Comparison of ENCODE assay signal across 8 mouse cellular contexts in genomic region chr3:96663432-96664239, GRCm38 (mm10). TPM values are rescaled to one million over a fixed set of nuclear protein-coding genes. Genes with fewer than 3 reads are reported as not detected.
DNase-seq lines count a peak whose midpoint lies in the region; ATAC-seq and TF ChIP-seq lines count a peak whose summit lies in the region.

No protein-coding gene starts in this region.

- dilution Hi-C loops in CH12.LX (cut with MboI; ENCODE audit: extremely low pct_ligation_motif_present, extremely low pct_unique_long_range_greater_than_20kb, low sequenced_read_pairs) = no loop called here

- no peak overlapping the region; the same call in 1 of the 2 replicates for H3K4me2 ChIP-seq in CH12.LX (ENCODE audit: insufficient read depth, low read depth, poor library complexity, severe bottlenecking)
- H3K4me2 ChIP-seq in forebrain, embryonic 12.5 days = peak overlapping the region; percentile 55
- peak overlapping the region; percentile 52 for H3K4me2 ChIP-seq in heart, postnatal 0 days (ENCODE audit: low read depth, low read length)
- peak overlapping the region; percentile 54 for H3K4me2 ChIP-seq in liver, embryonic 15.5 days
- H3K4me2 ChIP-seq in neural tube, embryonic 13.5 days = peak overlapping the region; percentile 58

- TF ChIP-seq CTCF in CH12.LX (conservative IDR thresholded peaks at IDR 0.05 in 1 of 2, IDR thresholded peaks at IDR 0.05 in 1 of 2; ENCODE audit: low read depth in 2 of 2, low read length in 2 of 2) = peak; percentile 26 to 78; a peak in 3 of 4 replicates
- TF ChIP-seq CTCF in heart, postnatal 0 days (IDR thresholded peaks at IDR 0.05; ENCODE audit: low read depth) = peak; percentile 73
- 0 out of 2 replicates have a peak, but pooled peaks have one; percentile 29 for TF ChIP-seq CTCF in testis, adult 2 months (IDR thresholded peaks at IDR 0.05; ENCODE audit: control insufficient read depth, insufficient read depth, insufficient replicate concordance, low read depth, low read length)

- peaks cover 11 to 29% of the 10 kb centered on the region in 2 experiments for H3K4me1 ChIP-seq in CH12.LX (ENCODE audit: control insufficient read depth in 1 of 2, insufficient read depth in 2 of 2)
- peaks cover 12% of the 10 kb centered on the region for H3K4me1 ChIP-seq in forebrain, embryonic 12.5 days
- H3K4me1 ChIP-seq in heart, postnatal 0 days (ENCODE audit: control insufficient read depth, insufficient read depth) = no peaks in the 10 kb centered on the region
- H3K4me1 ChIP-seq in liver, embryonic 15.5 days (replicated peaks) = peaks cover 8% of the 10 kb centered on the region
- H3K4me1 ChIP-seq in neural tube, embryonic 13.5 days (replicated peaks) = peaks cover 14% of the 10 kb centered on the region; the same call in 1 of the 2 replicates
- peaks cover 9% of the 10 kb centered on the region for H3K4me1 ChIP-seq in testis, adult 2 months (ENCODE audit: control insufficient read depth, insufficient read depth, low read length)

- in situ Hi-C loops in CH12.LX (cut with MboI; ENCODE audit: low pct_ligation_motif_present, low pct_unique_long_range_greater_than_20kb, low sequenced_read_pairs) = loop anchor here (5.0 kb wide), 1 partner anchor 44 kb away; the partner anchor contains the start of gene Nudt17

- WGBS in forebrain, embryonic 12.5 days = 5% methylated on average over 17 of the region's 18 CpGs
- WGBS in heart, postnatal 0 days = 4% methylated on average over 18 of the region's 18 CpGs
- WGBS in liver, embryonic 15.5 days (ENCODE audit: insufficient replicate concordance) = 5% methylated on average over 16 of the region's 18 CpGs
- 6% methylated on average over 15 of the region's 18 CpGs for WGBS in neural tube, embryonic 13.5 days

- peaks cover 6 to 10% of the 10 kb centered on the region in 2 experiments for H3K36me3 ChIP-seq in CH12.LX (replicated peaks in 1 of 2; ENCODE audit: control insufficient read depth in 1 of 2, insufficient read depth in 1 of 2, low read length in 1 of 2)
- H3K36me3 ChIP-seq in forebrain, embryonic 12.5 days (replicated peaks) = no peaks in the 10 kb centered on the region
- H3K36me3 ChIP-seq in heart, postnatal 0 days (replicated peaks; ENCODE audit: control insufficient read depth, insufficient read depth, low read length) = no peaks in the 10 kb centered on the region
- H3K36me3 ChIP-seq in liver, embryonic 15.5 days (replicated peaks) = no peaks in the 10 kb centered on the region
- no peaks in the 10 kb centered on the region for H3K36me3 ChIP-seq in neural tube, embryonic 13.5 days
- H3K36me3 ChIP-seq in testis, adult 2 months (ENCODE audit: control insufficient read depth, insufficient read depth, low read length) = no peaks in the 10 kb centered on the region

- TF ChIP-seq RAD21 in CH12.LX (IDR thresholded peaks at IDR 0.05; ENCODE audit: low read depth, low read length) = peak; percentile 63

- peak; percentile 81 for ATAC-seq in forebrain, embryonic 12.5 days (ENCODE audit: low FRiP score)
- peak; percentile 75 for ATAC-seq in heart, postnatal 0 days (ENCODE audit: insufficient read depth, low read depth)
- no peak for ATAC-seq in liver, embryonic 15.5 days (ENCODE audit: insufficient read depth)
- ATAC-seq in neural tube, embryonic 13.5 days (ENCODE audit: low read depth) = peak; percentile 85

- no peaks in the 10 kb centered on the region for H3K9me3 ChIP-seq in CH12.LX (replicated peaks; ENCODE audit: low read length)
- no peaks in the 10 kb centered on the region for H3K9me3 ChIP-seq in forebrain, embryonic 12.5 days
- no peaks in the 10 kb centered on the region for H3K9me3 ChIP-seq in heart, postnatal 0 days (replicated peaks; ENCODE audit: control insufficient read depth, low read length)
- H3K9me3 ChIP-seq in liver, embryonic 15.5 days (replicated peaks) = no peaks in the 10 kb centered on the region
- H3K9me3 ChIP-seq in neural tube, embryonic 13.5 days = no peaks in the 10 kb centered on the region

- H3K9ac ChIP-seq in CH12.LX (ENCODE audit: insufficient read depth, low read depth) = no peak overlapping the region
- peak overlapping the region; percentile 49 for H3K9ac ChIP-seq in forebrain, embryonic 12.5 days
- H3K9ac ChIP-seq in heart, postnatal 0 days (replicated peaks; ENCODE audit: low read depth, low read length) = no peak overlapping the region
- no peak overlapping the region for H3K9ac ChIP-seq in liver, embryonic 15.5 days
- peak overlapping the region; percentile 58 for H3K9ac ChIP-seq in neural tube, embryonic 13.5 days

- H3K4me3 ChIP-seq in CH12.LX (replicated peaks in 1 of 3; ENCODE audit: low read depth in 2 of 3, low read length in 2 of 3, poor library complexity in 1 of 3) = no peak overlapping the region
- H3K4me3 ChIP-seq in forebrain, embryonic 12.5 days (replicated peaks) = peak overlapping the region; percentile 28
- peak overlapping the region; percentile 18; the same call in 1 of the 2 replicates for H3K4me3 ChIP-seq in heart, postnatal 0 days (ENCODE audit: low read depth, low read length)
- peak overlapping the region; percentile 17 for H3K4me3 ChIP-seq in liver, embryonic 15.5 days (replicated peaks)
- peak overlapping the region; percentile 28 for H3K4me3 ChIP-seq in neural tube, embryonic 13.5 days
- no peak overlapping the region for H3K4me3 ChIP-seq in testis, adult 2 months (ENCODE audit: control insufficient read depth, low read depth, low read length)

- H3K27ac ChIP-seq in CH12.LX (ENCODE audit: insufficient read depth, low read depth) = no peak overlapping the region
- H3K27ac ChIP-seq in forebrain, embryonic 12.5 days = 0 out of 2 replicates have a peak overlapping the region, but pooled peaks have one; percentile 16
- no peak overlapping the region for H3K27ac ChIP-seq in heart, postnatal 0 days (ENCODE audit: low read depth)
- no peak overlapping the region for H3K27ac ChIP-seq in liver, embryonic 15.5 days (replicated peaks)
- H3K27ac ChIP-seq in neural tube, embryonic 13.5 days (replicated peaks) = peak overlapping the region; percentile 52
- no peak overlapping the region for H3K27ac ChIP-seq in testis, adult 2 months (ENCODE audit: control insufficient read depth, insufficient read depth, low read depth, low read length)

- DNase-seq in CH12.LX (ENCODE audit: extremely low read depth) = peak; percentile 45
- peak; percentile 64 for DNase-seq in c-Kit-positive CD71-positive TER-119-negative erythroid progenitor cells, embryonic 14.5 days (ENCODE audit: low read depth)
- DNase-seq in heart, postnatal 0 days (ENCODE audit: low spot score) = peak; percentile 81
- peak; percentile 79 to 91 for DNase-seq in kidney, postnatal 36 days

- no peaks in the 10 kb centered on the region for H3K27me3 ChIP-seq in CH12.LX (replicated peaks)
- peaks cover 4% of the 10 kb centered on the region; the same call in 1 of the 2 replicates for H3K27me3 ChIP-seq in forebrain, embryonic 12.5 days
- H3K27me3 ChIP-seq in heart, postnatal 0 days (ENCODE audit: control insufficient read depth, insufficient read depth, low read length) = no peaks in the 10 kb centered on the region
- H3K27me3 ChIP-seq in liver, embryonic 15.5 days = 0 out of 2 replicates have a peak, but pooled peaks cover 7% of the 10 kb centered on the region
- no peaks in the 10 kb centered on the region for H3K27me3 ChIP-seq in neural tube, embryonic 13.5 days
- H3K27me3 ChIP-seq in testis, adult 2 months (ENCODE audit: control insufficient read depth, insufficient read depth, low read length) = no peaks in the 10 kb centered on the region

- no peak for TF ChIP-seq EP300 in CH12.LX (IDR thresholded peaks at IDR 0.05; ENCODE audit: low read length)
- no peak for TF ChIP-seq EP300 in heart, postnatal 0 days (IDR thresholded peaks at IDR 0.05; ENCODE audit: low read depth)

- no peaks in the 10 kb centered on the region for H3K79me2 ChIP-seq in CH12.LX (replicated peaks; ENCODE audit: control insufficient read depth, extremely low read depth, insufficient read depth, poor library complexity, severe bottlenecking)

- no peak for TF ChIP-seq POLR2A in CH12.LX (IDR thresholded peaks at IDR 0.05; ENCODE audit: low read depth, low read length)
- no peak for TF ChIP-seq POLR2A in testis, adult 2 months (IDR thresholded peaks at IDR 0.05; ENCODE audit: control insufficient read depth, low read depth, low read length)

RNA-seq across cellular contexts. Expression of gene Ankrd35, which starts 6.3 kb away (rescaled TPM):
- total RNA-seq in CH12.LX (2012; rRNA removed) = 6.5 and 11.2 TPM in 2 replicates
- total RNA-seq in CH12.LX (2014; rRNA removed) = 0.51 and 0.78 TPM in 2 replicates
- polyA plus RNA-seq in CH12.LX (2012; ENCODE audit: insufficient read length, low read depth) = 1.9 and 2.5 TPM in 2 replicates
- 0.51 and 0.77 TPM in 2 replicates for polyA plus RNA-seq in forebrain, embryonic 12.5 days (2016; fragmentation: Nextera tagmentation; extraction: Ambion mirVana)
- 0.39 and 0.88 TPM in 2 replicates for total RNA-seq in heart, postnatal 0 days (2014; rRNA removed; ENCODE audit: low replicate concordance)
- polyA plus RNA-seq in heart, postnatal 0 days (2015; fragmentation: Nextera tagmentation; extraction: Ambion mirVana) = 0.31 and 0.32 TPM in 2 replicates
- 0.33 and 0.53 TPM in 2 replicates for polyA plus RNA-seq in liver, embryonic 15.5 days (2015; fragmentation: Nextera tagmentation; extraction: Ambion mirVana)
- 0.46 and 0.72 TPM in 2 replicates for polyA plus RNA-seq in neural tube, embryonic 13.5 days (2015; fragmentation: Nextera tagmentation; extraction: Ambion mirVana)
- polyA plus RNA-seq in testis, adult 2 months (2012; rRNA removed) = 0.48 and 0.52 TPM in 2 replicates

RNA-seq across cellular contexts. Expression of gene Itga10, which starts 18.3 kb away (rescaled TPM):
- total RNA-seq in CH12.LX (2012; rRNA removed) = 0.80 and 1.2 TPM in 2 replicates
- total RNA-seq in CH12.LX (2014; rRNA removed) = 0.36 and 0.46 TPM in 2 replicates
- 1.0 and 1.2 TPM in 2 replicates for polyA plus RNA-seq in CH12.LX (2012; ENCODE audit: insufficient read length, low read depth)
- 0.51 and 0.84 TPM in 2 replicates for polyA plus RNA-seq in forebrain, embryonic 12.5 days (2016; fragmentation: Nextera tagmentation; extraction: Ambion mirVana)
- total RNA-seq in heart, postnatal 0 days (2014; rRNA removed; ENCODE audit: low replicate concordance) = 0.46 and 4.2 TPM in 2 replicates
- 0.37 and 0.45 TPM in 2 replicates for polyA plus RNA-seq in heart, postnatal 0 days (2015; fragmentation: Nextera tagmentation; extraction: Ambion mirVana)
- polyA plus RNA-seq in liver, embryonic 15.5 days (2015; fragmentation: Nextera tagmentation; extraction: Ambion mirVana) = 0.10 and 0.20 TPM in 2 replicates
- 0.92 and 1.1 TPM in 2 replicates for polyA plus RNA-seq in neural tube, embryonic 13.5 days (2015; fragmentation: Nextera tagmentation; extraction: Ambion mirVana)
- polyA plus RNA-seq in testis, adult 2 months (2012; rRNA removed) = 1.0 and 1.2 TPM in 2 replicates

RNA-seq across cellular contexts. Expression of gene Gm42957, which starts 28.4 kb away (rescaled TPM):
- total RNA-seq in CH12.LX (2012; rRNA removed) = 0.08 and 0.13 TPM in 2 replicates
- total RNA-seq in CH12.LX (2014; rRNA removed) = not detected in 2 replicates
- polyA plus RNA-seq in CH12.LX (2012; ENCODE audit: insufficient read length, low read depth) = 0.11 TPM in 1 of 2 replicates, not detected in the other
- 0.09 TPM in 1 of 2 replicates, not detected in the other for polyA plus RNA-seq in forebrain, embryonic 12.5 days (2016; fragmentation: Nextera tagmentation; extraction: Ambion mirVana)
- total RNA-seq in heart, postnatal 0 days (2014; rRNA removed; ENCODE audit: low replicate concordance) = not detected in 2 replicates
- polyA plus RNA-seq in heart, postnatal 0 days (2015; fragmentation: Nextera tagmentation; extraction: Ambion mirVana) = not detected in 2 replicates
- not detected in 2 replicates for polyA plus RNA-seq in liver, embryonic 15.5 days (2015; fragmentation: Nextera tagmentation; extraction: Ambion mirVana)
- 0.10 and 0.25 TPM in 2 replicates for polyA plus RNA-seq in neural tube, embryonic 13.5 days (2015; fragmentation: Nextera tagmentation; extraction: Ambion mirVana)
- polyA plus RNA-seq in testis, adult 2 months (2012; rRNA removed) = 0.05 and 0.06 TPM in 2 replicates

RNA-seq across cellular contexts. Expression of gene Pex11b, which starts 28.5 kb away (rescaled TPM):
- total RNA-seq in CH12.LX (2012; rRNA removed) = 23.4 and 23.9 TPM in 2 replicates
- 26.3 and 33.1 TPM in 2 replicates for total RNA-seq in CH12.LX (2014; rRNA removed)
- 23.2 and 27.9 TPM in 2 replicates for polyA plus RNA-seq in CH12.LX (2012; ENCODE audit: insufficient read length, low read depth)
- polyA plus RNA-seq in forebrain, embryonic 12.5 days (2016; fragmentation: Nextera tagmentation; extraction: Ambion mirVana) = 42.1 and 43.3 TPM in 2 replicates
- 46.6 and 50.7 TPM in 2 replicates for total RNA-seq in heart, postnatal 0 days (2014; rRNA removed; ENCODE audit: low replicate concordance)
- polyA plus RNA-seq in heart, postnatal 0 days (2015; fragmentation: Nextera tagmentation; extraction: Ambion mirVana) = 41.7 and 43.7 TPM in 2 replicates
- 17.3 TPM in 2 replicates for polyA plus RNA-seq in liver, embryonic 15.5 days (2015; fragmentation: Nextera tagmentation; extraction: Ambion mirVana)
- 49.4 and 51.3 TPM in 2 replicates for polyA plus RNA-seq in neural tube, embryonic 13.5 days (2015; fragmentation: Nextera tagmentation; extraction: Ambion mirVana)
- polyA plus RNA-seq in testis, adult 2 months (2012; rRNA removed) = 90.1 and 107 TPM in 2 replicates

RNA-seq across cellular contexts. Expression of gene Pias3, which starts 32.5 kb away (rescaled TPM):
- total RNA-seq in CH12.LX (2012; rRNA removed) (10.2 and 13.1 TPM in 2 replicates), CH12.LX (2014; rRNA removed) (5.9 and 6.3 TPM in 2 replicates)
- polyA plus RNA-seq in CH12.LX (2012; ENCODE audit: insufficient read length, low read depth) = 20.2 and 21.4 TPM in 2 replicates
- 42.2 and 43.4 TPM in 2 replicates for polyA plus RNA-seq in forebrain, embryonic 12.5 days (2016; fragmentation: Nextera tagmentation; extraction: Ambion mirVana)
- 13.8 and 17.4 TPM in 2 replicates for total RNA-seq in heart, postnatal 0 days (2014; rRNA removed; ENCODE audit: low replicate concordance)
- 19.3 and 22.5 TPM in 2 replicates for polyA plus RNA-seq in heart, postnatal 0 days (2015; fragmentation: Nextera tagmentation; extraction: Ambion mirVana)
- 5.8 and 6.1 TPM in 2 replicates for polyA plus RNA-seq in liver, embryonic 15.5 days (2015; fragmentation: Nextera tagmentation; extraction: Ambion mirVana)
- 31.2 and 34.6 TPM in 2 replicates for polyA plus RNA-seq in neural tube, embryonic 13.5 days (2015; fragmentation: Nextera tagmentation; extraction: Ambion mirVana)
- 6.9 and 7.2 TPM in 2 replicates for polyA plus RNA-seq in testis, adult 2 months (2012; rRNA removed)

Comparison
In these comparisons a context has a peak if more than half of its experiments do, and no peak if none do; other contexts are left out.
1. H3K27ac ChIP-seq: peak in forebrain, embryonic 12.5 days (single experiment) and neural tube, embryonic 13.5 days (single experiment); none in CH12.LX (single experiment), heart, postnatal 0 days (single experiment), liver, embryonic 15.5 days (single experiment) and testis, adult 2 months (single experiment).
2. H3K4me3 ChIP-seq: peak in forebrain, embryonic 12.5 days (single experiment), heart, postnatal 0 days (single experiment), liver, embryonic 15.5 days (single experiment) and neural tube, embryonic 13.5 days (single experiment); none in CH12.LX (0 of 3) and testis, adult 2 months (single experiment).
3. H3K9ac ChIP-seq: peak in forebrain, embryonic 12.5 days (single experiment) and neural tube, embryonic 13.5 days (single experiment); none in CH12.LX (single experiment), heart, postnatal 0 days (single experiment) and liver, embryonic 15.5 days (single experiment).
4. Peak in every context shown above with its lines, with median percentiles within 50 percentile points of each other: DNase-seq and CTCF ChIP-seq.